Mouse (Mus musculus): ENCODE measurements around the gene Fkbp9. TPM values are rescaled to one million over a fixed set of nuclear protein-coding genes. Genes with fewer than 3 reads are reported as not detected.

Fkbp9 gene
- polyA plus RNA-seq, 2 experiments: 15.3 to 19.1 TPM

GRCm38 (mm10) chr6:56794834-56795233 lies 37.0 kb upstream of the Fkbp9 start:
- WGBS (ENCODE audit: insufficient replicate concordance): 84% methylated on average over 5 of the region's 5 CpGs
- no peak for ATAC-seq (ENCODE audit: insufficient read depth)
- DNase-seq (ENCODE audit: low read depth in 3 of 3, low spot score in 3 of 3): no peak

GRCm38 (mm10) chr6:56796232-56796631 lies 35.6 kb upstream of the Fkbp9 start:
- no peaks in the 10 kb centered on the region for H3K36me3 ChIP-seq (replicated peaks; ENCODE audit: control insufficient read depth, insufficient read depth, low read depth)
- TF ChIP-seq EP300 (IDR thresholded peaks at IDR 0.05; ENCODE audit: low read depth): no peak
- TF ChIP-seq CTCF (IDR thresholded peaks at IDR 0.05; ENCODE audit: low read depth): no peak
- peak overlapping the region; percentile 87 for H3K27ac ChIP-seq
- no peaks in the 10 kb centered on the region for H3K27me3 ChIP-seq (ENCODE audit: control insufficient read depth, insufficient read depth, low read length)
- 3% methylated on average over 8 of the region's 8 CpGs for WGBS (ENCODE audit: insufficient replicate concordance)
- peak overlapping the region; percentile 94 to 98 for H3K4me3 ChIP-seq (ENCODE audit: insufficient read depth in 1 of 2, low read depth in 2 of 2, low read length in 2 of 2)
- H3K9ac ChIP-seq (replicated peaks): peak overlapping the region; percentile 96
- peaks cover 17% of the 10 kb centered on the region in 2 experiments for H3K4me1 ChIP-seq (replicated peaks; ENCODE audit: control insufficient read depth in 2 of 2, insufficient read depth in 2 of 2, low read length in 1 of 2)
- no peaks in the 10 kb centered on the region for H3K9me3 ChIP-seq (ENCODE audit: control insufficient read depth, low read length)
- peak in 1 of 3 experiments; percentile 26 for DNase-seq (ENCODE audit: low read depth in 3 of 3, low spot score in 3 of 3)
- no peak for ATAC-seq (ENCODE audit: insufficient read depth)
- peak overlapping the region; percentile 69 for H3K4me2 ChIP-seq (ENCODE audit: low read depth)

More at GRCm38 (mm10) chr6:56794834-56795233, 37.0 kb upstream of the Fkbp9 start:
- Histone ChIP-seq H3K9me3 (ENCODE audit: control insufficient read depth, low read length) (no peaks in the 10 kb centered on the region), H3K9ac (replicated peaks) (peak overlapping the region; percentile 96; the same call in 1 of the 2 replicates), H3K27ac (no peak overlapping the region), H3K4me1 (replicated peaks; ENCODE audit: control insufficient read depth in 2 of 2, insufficient read depth in 2 of 2, low read length in 1 of 2) (peaks cover 19 to 21% of the 10 kb centered on the region in 2 experiments), H3K36me3 (replicated peaks; ENCODE audit: control insufficient read depth, insufficient read depth, low read depth) (no peaks in the 10 kb centered on the region), H3K4me2 (ENCODE audit: low read depth) (peak overlapping the region; percentile 69), H3K4me3 (ENCODE audit: insufficient read depth in 1 of 2, low read depth in 2 of 2, low read length in 2 of 2) (peak overlapping the region; percentile 19 to 94; a peak in 3 of 4 replicates), H3K27me3 (ENCODE audit: control insufficient read depth, insufficient read depth, low read length) (no peaks in the 10 kb centered on the region)
- no peak for TF ChIP-seq EP300 (IDR thresholded peaks at IDR 0.05; ENCODE audit: low read depth)
- no peak for TF ChIP-seq CTCF (IDR thresholded peaks at IDR 0.05; ENCODE audit: low read depth)

GRCm38 (mm10) chr6:56796668-56797141 lies 35.2 kb upstream of the Fkbp9 start:
- under 1% methylated on average over 16 of the region's 16 CpGs for WGBS (ENCODE audit: insufficient replicate concordance)
- Histone ChIP-seq H3K27ac (peak overlapping the region; percentile 87), H3K27me3 (ENCODE audit: control insufficient read depth, insufficient read depth, low read length) (no peaks in the 10 kb centered on the region), H3K4me2 (ENCODE audit: low read depth) (peak overlapping the region; percentile 69), H3K9me3 (ENCODE audit: control insufficient read depth, low read length) (no peaks in the 10 kb centered on the region), H3K9ac (replicated peaks) (peak overlapping the region; percentile 96), H3K4me3 (ENCODE audit: insufficient read depth in 1 of 2, low read depth in 2 of 2, low read length in 2 of 2) (peak overlapping the region; percentile 94 to 98), H3K36me3 (replicated peaks; ENCODE audit: control insufficient read depth, insufficient read depth, low read depth) (no peaks in the 10 kb centered on the region), H3K4me1 (replicated peaks; ENCODE audit: control insufficient read depth in 2 of 2, insufficient read depth in 2 of 2, low read length in 1 of 2) (peaks cover 15 to 17% of the 10 kb centered on the region in 2 experiments)
- ATAC-seq (ENCODE audit: insufficient read depth): peak; percentile 44; the same call in 1 of the 2 replicates
- peak in 1 of 3 experiments; percentile 48 for DNase-seq (ENCODE audit: low read depth in 3 of 3, low spot score in 3 of 3)
- no peak for TF ChIP-seq EP300 (IDR thresholded peaks at IDR 0.05; ENCODE audit: low read depth)
- TF ChIP-seq CTCF (IDR thresholded peaks at IDR 0.05; ENCODE audit: low read depth): no peak

DNA sequence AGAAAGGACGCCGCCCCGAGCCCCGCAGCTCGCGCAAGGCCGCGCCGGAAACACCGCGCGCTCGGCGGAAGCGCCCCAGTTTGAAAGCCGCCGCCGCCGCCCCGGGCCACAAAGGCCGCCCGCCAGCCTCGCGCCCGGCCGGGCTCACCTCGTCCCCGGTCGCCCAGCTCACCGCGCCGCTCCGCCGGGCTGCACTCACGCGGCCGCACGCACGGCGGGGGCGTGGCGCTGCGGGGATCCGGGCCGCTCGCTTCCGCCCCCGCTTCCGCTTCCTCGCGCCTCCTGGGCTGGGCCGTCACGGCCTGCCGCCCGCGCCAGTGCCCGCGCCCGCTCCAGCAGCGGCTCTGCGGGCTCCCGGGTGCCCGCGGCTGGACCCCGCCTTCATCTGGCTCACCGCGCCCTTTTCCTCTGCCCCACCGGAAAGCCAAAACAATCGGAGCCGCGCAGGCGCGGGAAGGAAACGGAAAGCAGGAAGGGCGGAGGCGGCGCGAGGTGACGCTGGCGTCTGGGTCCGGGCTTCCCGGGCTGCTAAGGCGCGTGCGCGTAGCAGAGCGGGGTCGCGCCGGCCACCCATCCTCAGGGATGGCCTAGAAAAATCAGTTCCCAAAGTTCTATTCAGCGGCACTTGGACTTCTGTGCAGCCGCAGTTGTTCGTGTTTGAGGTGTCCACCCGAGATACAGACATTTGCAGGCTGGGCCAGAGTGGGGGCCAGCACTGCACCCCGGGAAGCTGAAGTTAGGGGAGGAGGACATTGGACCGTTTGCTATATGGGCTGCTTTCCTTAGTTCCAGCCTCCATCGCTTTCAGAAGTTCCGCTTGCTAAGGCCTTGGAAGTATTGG lies 34.3 kb upstream of the Fkbp9 start, which contains the start of gene Kbtbd2:
Gene Kbtbd2 (minus strand): TSS at position 503 of the 841 bp plus-strand sequence.
- Histone ChIP-seq H3K27me3 (ENCODE audit: control insufficient read depth, insufficient read depth, low read length) (no peaks in the 10 kb centered on the region), H3K9ac (replicated peaks) (peak within 1 kb of the TSS; percentile 96), H3K4me3 (ENCODE audit: insufficient read depth in 1 of 2, low read depth in 2 of 2, low read length in 2 of 2) (peak within 1 kb of the TSS; percentile 94 to 98), H3K4me1 (replicated peaks; ENCODE audit: control insufficient read depth in 2 of 2, insufficient read depth in 2 of 2, low read length in 1 of 2) (peaks cover 15 to 19% of the 10 kb centered on the region in 2 experiments), H3K4me2 (ENCODE audit: low read depth) (peak within 1 kb of the TSS; percentile 69), H3K27ac (peak within 1 kb of the TSS; percentile 87), H3K36me3 (replicated peaks; ENCODE audit: control insufficient read depth, insufficient read depth, low read depth) (no peaks in the 10 kb centered on the region), H3K9me3 (ENCODE audit: control insufficient read depth, low read length) (no peaks in the 10 kb centered on the region)
- DNase-seq (ENCODE audit: low read depth in 3 of 3, low spot score in 3 of 3) (peak; percentile 86 to 89 (median 86)), ATAC-seq (ENCODE audit: insufficient read depth) (peak; percentile 91)
- WGBS (ENCODE audit: insufficient replicate concordance): 1% methylated on average over 97 of the region's 98 CpGs
- TF ChIP-seq EP300 (IDR thresholded peaks at IDR 0.05; ENCODE audit: low read depth) (no peak), CTCF (IDR thresholded peaks at IDR 0.05; ENCODE audit: low read depth) (no peak)

- Histone ChIP-seq H3K4me2 (ENCODE audit: low read depth) (peak overlapping the region; percentile 69), H3K9me3 (ENCODE audit: control insufficient read depth, low read length) (no peaks in the 10 kb centered on the region), H3K4me3 (ENCODE audit: insufficient read depth in 1 of 2, low read depth in 2 of 2, low read length in 2 of 2) (peak overlapping the region; percentile 94 to 98), H3K27ac (peak overlapping the region; percentile 87), H3K27me3 (ENCODE audit: control insufficient read depth, insufficient read depth, low read length) (no peaks in the 10 kb centered on the region), H3K36me3 (replicated peaks; ENCODE audit: control insufficient read depth, insufficient read depth, low read depth) (no peaks in the 10 kb centered on the region), H3K4me1 (replicated peaks; ENCODE audit: control insufficient read depth in 2 of 2, insufficient read depth in 2 of 2, low read length in 1 of 2) (peaks cover 15 to 19% of the 10 kb centered on the region in 2 experiments), H3K9ac (replicated peaks) (peak overlapping the region; percentile 96)
- DNase-seq (ENCODE audit: low read depth in 3 of 3, low spot score in 3 of 3) (peak in 1 of 3 experiments; percentile 23), ATAC-seq (ENCODE audit: insufficient read depth) (no peak)
- WGBS (ENCODE audit: insufficient replicate concordance): 12% methylated on average over 8 of the region's 8 CpGs
- no peak for TF ChIP-seq EP300 (IDR thresholded peaks at IDR 0.05; ENCODE audit: low read depth)
- TF ChIP-seq CTCF (IDR thresholded peaks at IDR 0.05; ENCODE audit: low read depth): no peak
Observed at GRCm38 (mm10) chr6:56798152-56798465, 33.8 kb upstream of the Fkbp9 start.

Data from liver, embryonic 14.5 days (tissue).